Mouse (Mus musculus) left cerebral cortex, postnatal 4 days (tissue): ENCODE data around the gene Ttc23l. TPM values are rescaled to one million over a fixed set of nuclear protein-coding genes. Genes with fewer than 3 reads are reported as not detected.
A peak's percentile ranks its signal among the peaks of the same experiment; 100 is the strongest.
"Not testable (repeated sequence)": the region's sequence is repeated elsewhere in the genome, so short reads cannot be mapped to it uniquely, and the experiment has no call there.

ENCODE experiments used
- DNase-seq: peaks from one replicate; pipeline ENCODE4 v3.0.0-alpha.2; 2022
- intact Hi-C: fragments of 180-260 bp; cut with DNase I; formaldehyde crosslinking; loops from one replicate; pipeline ENCODE4 v1.15.1; 2025
- total RNA-seq, 2 experiments: library from RNA; stranded (reverse); gene quantifications; 2 replicates each; pipeline ENCODE4 v1.2.3; 2021

Ttc23l gene
- total RNA-seq: not detected

DNA sequence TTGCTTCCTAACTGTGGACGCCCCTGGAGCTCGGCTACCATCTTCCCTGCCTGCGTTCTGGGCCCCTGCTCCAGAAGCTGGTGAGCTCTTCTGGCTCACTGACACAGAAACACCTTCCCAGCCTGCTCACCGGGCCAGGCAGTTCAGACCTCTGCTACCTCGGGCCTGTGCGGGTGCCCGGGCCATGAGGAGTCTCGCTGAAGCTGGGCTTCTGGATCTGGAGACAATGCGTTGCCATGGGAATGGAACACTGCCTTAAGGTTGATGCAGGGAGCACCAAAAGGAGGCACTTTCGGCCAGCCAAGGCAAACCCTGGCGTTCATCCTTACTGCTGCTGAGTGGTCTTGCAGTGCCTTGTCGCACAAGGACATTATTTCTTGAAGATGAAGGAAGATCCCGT lies at the start of gene Ttc23l:
Gene Ttc23l (minus strand): TSS at position 204 of the 400 bp plus-strand sequence.
- DNase-seq: no peak
- intact Hi-C loops: no loop called here

- intact Hi-C loops: no loop called here
- DNase-seq: no peak
Observed at GRCm38 (mm10) chr15:10599413-10599812, 40.9 kb upstream of the Ttc23l start.

- no peak for DNase-seq
- intact Hi-C loops: no loop called here
Observed at GRCm38 (mm10) chr15:10598259-10599225, 40.1 kb upstream of the Ttc23l start.

- intact Hi-C loops: no loop called here
- no peak for DNase-seq
Observed at GRCm38 (mm10) chr15:10596871-10597270, 38.4 kb upstream of the Ttc23l start.

GRCm38 (mm10) chr15:10595408-10595807 lies 36.9 kb upstream of the Ttc23l start:
- no peak for DNase-seq
- intact Hi-C loops: no loop called here

- intact Hi-C loops: no loop called here
- no peak for DNase-seq
Observed at GRCm38 (mm10) chr15:10594910-10595309, 36.4 kb upstream of the Ttc23l start.

DNA sequence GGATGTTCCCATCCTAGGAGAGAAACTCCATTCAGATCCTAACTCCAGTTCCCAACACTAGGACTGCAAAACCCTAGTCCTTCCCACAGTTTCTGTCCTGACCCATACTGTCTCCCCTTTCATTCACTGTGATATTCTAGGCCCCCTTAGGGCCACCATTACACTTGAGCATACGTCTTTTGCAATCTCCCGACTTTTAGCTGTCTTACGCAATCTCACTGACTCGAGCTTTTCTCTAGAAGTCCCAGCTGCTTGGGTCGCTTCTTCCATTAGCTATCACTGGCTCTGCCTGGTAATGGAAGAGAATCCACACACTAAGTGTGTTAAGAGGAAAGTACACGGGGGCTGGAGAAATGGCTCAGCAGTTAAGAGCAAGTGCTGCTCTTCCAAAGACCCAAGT lies 34.6 kb upstream of the Ttc23l start:
- DNase-seq: no peak
- intact Hi-C loops: no loop called here

DNA sequence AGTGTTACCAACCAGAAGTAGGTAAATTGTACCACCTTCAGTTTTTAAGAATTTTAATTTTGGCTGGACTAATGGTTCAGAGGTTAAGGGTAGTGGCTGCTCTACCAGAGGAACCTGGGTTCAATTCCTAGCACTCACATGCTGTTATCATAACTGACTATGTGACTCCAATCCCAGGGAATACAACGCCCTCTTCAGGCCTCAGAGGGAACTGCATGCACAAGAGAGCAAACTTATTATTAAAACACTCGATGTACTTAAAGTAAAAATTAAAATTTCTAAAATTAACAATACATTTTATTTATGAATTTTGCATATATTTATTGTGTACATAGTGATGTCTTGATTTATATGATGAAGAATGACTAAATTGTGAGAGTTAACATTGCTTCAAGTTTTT lies 28.1 kb upstream of the Ttc23l start:
- no peak for DNase-seq
- intact Hi-C loops: no loop called here

- no peak for DNase-seq
- intact Hi-C loops: no loop called here
Observed at GRCm38 (mm10) chr15:10584359-10585187, 26.1 kb upstream of the Ttc23l start.

GRCm38 (mm10) chr15:10583408-10583807 lies 24.9 kb upstream of the Ttc23l start:
- DNase-seq: peak; percentile 67
- intact Hi-C loops: no loop called here

GRCm38 (mm10) chr15:10579159-10579558 lies 20.7 kb upstream of the Ttc23l start:
- DNase-seq: no peak
- intact Hi-C loops: no loop called here

DNA sequence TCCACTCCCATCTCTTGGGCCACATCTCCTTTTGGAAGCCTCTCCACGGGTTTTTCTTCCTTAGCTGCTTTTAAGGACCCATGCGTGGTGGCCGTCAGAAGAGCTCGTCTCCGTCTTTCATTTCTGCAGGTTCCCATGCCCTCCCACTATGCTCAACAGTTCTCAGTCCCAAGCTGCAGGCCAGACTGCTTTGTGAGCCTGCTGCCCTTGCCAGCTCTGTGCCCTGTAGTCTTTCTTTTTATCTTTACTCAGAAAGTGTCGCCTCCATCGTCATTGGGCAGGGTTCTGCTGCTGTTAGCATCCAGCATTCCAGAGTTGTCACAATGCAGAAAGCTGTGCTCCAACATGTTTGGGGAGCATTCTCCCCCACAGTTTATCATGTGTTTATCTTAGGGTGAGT lies 8.0 kb upstream of the Ttc23l start:
- intact Hi-C loops: no loop called here
- DNase-seq: no peak

DNA sequence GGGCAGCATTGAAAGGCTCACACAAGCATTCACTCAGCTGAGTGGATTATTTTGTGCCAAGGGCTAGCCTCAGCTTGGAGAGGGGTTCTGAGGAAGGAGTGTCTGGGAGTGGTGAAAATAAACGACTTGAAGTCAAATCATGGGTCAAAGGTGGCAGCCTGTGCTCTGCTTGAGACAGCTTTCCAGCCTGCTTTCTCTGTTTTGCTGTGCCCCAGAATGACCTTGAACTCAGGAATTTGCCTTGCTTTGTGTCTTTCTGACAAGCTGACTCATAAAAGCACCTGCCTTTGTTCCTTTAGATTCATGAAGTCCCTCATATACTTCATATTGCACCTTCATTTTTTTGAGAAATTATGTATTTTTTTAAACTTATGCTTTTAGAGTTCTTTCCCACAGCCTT lies 5.7 kb upstream of the Ttc23l start:
- intact Hi-C loops: no loop called here
- DNase-seq: no peak

DNA sequence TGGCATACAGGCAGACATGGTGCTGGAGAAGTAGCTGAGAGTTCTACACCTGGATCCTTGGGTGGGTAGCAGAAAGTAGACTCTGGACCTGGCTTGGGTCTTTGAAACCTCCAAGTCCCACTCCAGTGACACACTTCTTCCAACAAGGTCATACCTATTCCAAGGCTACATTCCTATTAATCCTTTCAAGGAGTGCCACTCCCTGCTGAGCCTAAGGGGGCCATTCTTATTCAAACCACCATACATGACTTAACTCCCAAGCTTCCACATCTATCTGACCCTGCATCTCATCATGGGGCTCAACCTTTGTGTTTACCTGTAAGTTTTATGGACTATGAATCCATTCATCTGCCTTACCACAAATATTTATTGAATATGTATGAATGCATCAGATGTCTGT lies 3.8 kb upstream of the Ttc23l start:
- intact Hi-C loops: no loop called here
- DNase-seq: no peak

- DNase-seq: no peak
- intact Hi-C loops: no loop called here
Observed at GRCm38 (mm10) chr15:10560005-10560404, 1.5 kb upstream of the Ttc23l start.

DNA sequence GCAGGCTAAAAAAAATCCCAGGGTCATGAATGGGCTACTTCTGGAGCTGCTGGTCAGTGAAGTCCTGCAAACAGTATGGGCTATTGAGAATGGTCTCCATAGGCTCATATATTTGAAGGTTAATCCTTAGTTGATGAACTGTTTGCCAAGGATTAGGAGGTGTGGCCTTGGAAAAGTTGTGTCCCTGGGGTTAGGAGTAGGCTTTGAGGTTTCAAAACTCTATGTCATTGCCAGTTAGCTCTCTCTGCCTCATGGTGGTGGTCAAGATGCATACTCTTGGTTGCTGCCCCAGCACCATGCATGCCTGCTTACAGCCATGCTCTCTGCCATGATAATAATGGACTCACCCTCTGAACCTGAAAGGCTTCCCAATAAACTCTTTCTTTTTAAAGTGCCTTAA lies 4.1 kb downstream of the Ttc23l start:
- intact Hi-C loops: no loop called here
- DNase-seq: no peak

DNA sequence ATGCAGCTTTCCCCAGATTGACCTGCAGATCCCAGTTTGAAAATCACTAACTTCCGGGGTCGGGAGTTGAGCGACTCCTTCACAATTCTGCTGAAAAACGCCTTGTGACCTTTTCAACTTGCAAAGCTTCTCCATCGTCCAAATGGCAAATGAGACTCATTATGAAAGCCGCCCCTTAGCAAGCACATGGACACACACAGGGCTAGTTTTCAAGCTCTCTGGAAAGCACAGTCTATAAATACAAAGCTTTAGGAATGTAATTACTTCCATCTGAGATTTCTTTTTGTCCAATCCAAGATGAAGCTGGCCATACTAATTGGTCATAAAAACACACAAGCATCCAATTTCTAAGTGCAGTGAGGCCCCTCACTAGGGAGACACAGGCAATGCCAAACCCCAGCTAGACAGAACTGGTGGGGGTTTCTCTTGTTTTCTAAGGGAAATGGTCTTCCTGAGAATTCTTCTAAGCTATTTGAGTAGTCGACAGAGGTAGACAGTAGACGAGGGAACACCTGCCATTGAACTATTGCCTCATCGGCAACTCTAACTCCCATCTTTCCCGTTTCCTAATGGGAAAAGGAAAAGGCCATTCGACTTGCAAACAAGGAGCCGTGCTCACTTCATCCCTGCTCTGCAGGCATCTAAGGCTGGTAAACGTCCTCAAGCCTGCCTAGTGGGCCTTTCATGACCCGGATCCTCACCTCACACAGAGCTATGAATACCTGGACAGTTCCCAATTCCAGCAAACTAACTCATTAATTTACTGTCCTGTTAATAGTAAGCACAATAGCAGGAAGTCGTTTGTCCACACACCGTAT lies 18.0 kb downstream of the Ttc23l start:
- DNase-seq: no peak
- intact Hi-C loops: no loop called here

GRCm38 (mm10) chr15:10535969-10536368 lies 22.5 kb downstream of the Ttc23l start:
- intact Hi-C loops: no loop called here
- no peak for DNase-seq

DNA sequence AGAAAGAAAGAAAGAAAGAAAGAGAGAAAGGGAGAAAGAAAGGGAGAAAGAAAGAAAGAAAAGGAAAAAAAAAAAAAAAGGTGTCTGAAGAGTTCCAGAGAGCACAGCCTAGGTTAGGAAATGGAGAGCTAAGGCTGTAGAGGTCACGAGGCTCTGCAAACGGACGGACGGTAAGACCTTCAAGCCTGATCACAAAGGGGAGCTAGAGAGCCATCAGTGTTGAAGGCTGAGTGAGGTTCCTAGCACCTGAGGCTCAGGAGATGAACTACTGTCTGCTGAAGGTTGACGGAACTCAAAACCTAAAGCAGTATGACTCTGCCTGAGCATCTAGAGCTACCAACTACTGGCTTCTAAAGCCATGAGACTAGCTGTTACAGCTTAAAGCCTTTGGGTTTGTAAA lies 23.9 kb downstream of the Ttc23l start:
- DNase-seq: no peak
- intact Hi-C loops: no loop called here

DNA sequence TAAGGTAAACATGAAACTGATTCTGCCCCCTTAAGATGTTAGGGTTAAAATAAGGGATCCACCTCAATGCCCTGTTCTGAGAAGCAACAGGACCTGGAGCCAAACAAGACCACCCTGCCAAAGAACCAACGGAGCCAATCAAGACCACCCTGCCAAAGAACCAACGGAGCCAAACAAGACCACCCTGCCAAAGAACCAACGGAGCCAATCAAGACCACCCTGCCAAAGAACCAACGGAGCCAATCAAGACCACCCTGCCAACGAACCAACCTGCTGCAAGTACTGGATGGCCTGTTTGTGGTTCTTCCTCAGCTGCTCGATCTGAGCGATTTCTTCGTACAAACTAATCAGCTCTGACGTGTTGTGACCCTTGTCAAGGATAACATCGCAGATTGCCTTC lies 25.1 kb downstream of the Ttc23l start:
- intact Hi-C loops: not testable (repeated sequence)
- peak; percentile 30 for DNase-seq

GRCm38 (mm10) chr15:10531352-10531751 lies 27.1 kb downstream of the Ttc23l start:
- DNase-seq: no peak
- intact Hi-C loops: no loop called here
